8 mouse cellular contexts compared by ENCODE assay signal in genomic region chr2:5941861-5942415, GRCm38 (mm10). TPM values are rescaled to one million over a fixed set of nuclear protein-coding genes. Genes with fewer than 3 reads are reported as not detected.
A peak's percentile ranks its signal among the peaks of the same experiment; 100 is the strongest.
DNase-seq lines count a peak whose midpoint lies in the region; ATAC-seq and TF ChIP-seq lines count a peak whose summit lies in the region.

No protein-coding gene starts in this region.

- no peak for TF ChIP-seq CTCF in lung, adult 2 months (IDR thresholded peaks at IDR 0.05; ENCODE audit: insufficient read depth, low read length)
- no peak for TF ChIP-seq CTCF in olfactory bulb, adult 2 months (IDR thresholded peaks at IDR 0.05; ENCODE audit: insufficient read depth, low read depth, low read length)

- peak overlapping the region; percentile 76 for H3K4me3 ChIP-seq in lung, adult 2 months (replicated peaks; ENCODE audit: extremely low read depth, low read depth, low read length)
- peak overlapping the region; percentile 53 for H3K4me3 ChIP-seq in embryonic facial prominence, embryonic 14.5 days (ENCODE audit: low read depth, low read length)
- H3K4me3 ChIP-seq in olfactory bulb, adult 2 months (ENCODE audit: insufficient read depth, low read depth, low read length), result peak overlapping the region; percentile 72

- H3K27me3 ChIP-seq in embryonic facial prominence, embryonic 14.5 days (replicated peaks; ENCODE audit: control insufficient read depth, insufficient read depth, low read length), result no peaks in the 10 kb centered on the region

- H3K27ac ChIP-seq in embryonic facial prominence, embryonic 14.5 days (replicated peaks; ENCODE audit: low read depth, low read length), result no peak overlapping the region
- H3K27ac ChIP-seq in olfactory bulb, adult 2 months (ENCODE audit: insufficient read depth, low read depth, low read length), result no peak overlapping the region

- intact Hi-C loops in left cerebral cortex, postnatal 14 days (cut with DNase I), result no loop called here

- WGBS in lung, adult 2 months, result 63% methylated on average over 11 of the region's 11 CpGs
- WGBS in embryonic facial prominence, embryonic 14.5 days, result 58% methylated on average over 11 of the region's 11 CpGs
- WGBS in olfactory bulb, adult 2 months, result 58% methylated on average over 11 of the region's 11 CpGs

- H3K9me3 ChIP-seq in embryonic facial prominence, embryonic 14.5 days (ENCODE audit: control insufficient read depth, low read length), result no peaks in the 10 kb centered on the region

- peak overlapping the region; percentile 68 for H3K4me2 ChIP-seq in embryonic facial prominence, embryonic 14.5 days (ENCODE audit: low read depth, low read length)

- no peak for TF ChIP-seq POLR2A in lung, adult 2 months (IDR thresholded peaks at IDR 0.05; ENCODE audit: borderline replicate concordance, extremely low read depth, low read depth, low read length)
- no peak for TF ChIP-seq POLR2A in olfactory bulb, adult 2 months (IDR thresholded peaks at IDR 0.05; ENCODE audit: insufficient read depth, low read depth, low read length)

- no peak for ATAC-seq in embryonic facial prominence, embryonic 14.5 days (ENCODE audit: low read depth)

- no peak for DNase-seq in lung, adult 2 months
- no peak for DNase-seq in lung, postnatal 4 days
- no peak for DNase-seq in embryonic facial prominence, embryonic 14.5 days (ENCODE audit: low spot score)
- DNase-seq in kidney, postnatal 36 days, result peak; percentile 12 to 57
- no peak for DNase-seq in cerebellum, postnatal 4 days (ENCODE audit: low spot score in 2 of 2)
- no peak for DNase-seq in left cerebral cortex, postnatal 14 days (ENCODE audit: low spot score in 2 of 2)
- DNase-seq in ovary, postnatal 10 days (ENCODE audit: low spot score), result no peak

- H3K9ac ChIP-seq in embryonic facial prominence, embryonic 14.5 days (ENCODE audit: low read depth, low read length), result peak overlapping the region; percentile 66

- H3K4me1 ChIP-seq in lung, adult 2 months (ENCODE audit: control insufficient read depth, insufficient read depth, low read length), result no peaks in the 10 kb centered on the region; the same call in 1 of the 2 replicates
- H3K4me1 ChIP-seq in embryonic facial prominence, embryonic 14.5 days (ENCODE audit: control insufficient read depth, insufficient read depth, low read length), result no peaks in the 10 kb centered on the region; the same call in 1 of the 2 replicates
- H3K4me1 ChIP-seq in olfactory bulb, adult 2 months (ENCODE audit: control insufficient read depth, insufficient read depth, low read length), result peaks cover 9% of the 10 kb centered on the region

- H3K36me3 ChIP-seq in embryonic facial prominence, embryonic 14.5 days (ENCODE audit: control insufficient read depth, insufficient read depth, low read length), result no peaks in the 10 kb centered on the region

RNA-seq across cellular contexts. Expression of gene Dhtkd1, which starts 0.7 kb away (rescaled TPM):
- 1.3 and 2.1 TPM in 2 replicates for polyA plus RNA-seq in lung, adult 2 months (2012; rRNA removed)
- polyA plus RNA-seq in embryonic facial prominence, embryonic 14.5 days (2014; fragmentation: Nextera tagmentation; extraction: Ambion mirVana), result 1.9 and 2.2 TPM in 2 replicates
- polyA plus RNA-seq in olfactory bulb, adult 2 months (2012; ENCODE audit: insufficient read depth, insufficient read length, low replicate concordance, missing spikeins), result not detected in 2 replicates
- 1 to 10 TPM; 6.6 to 8.6 TPM for total RNA-seq in left cerebral cortex, postnatal 14 days (2021)

RNA-seq across cellular contexts. Expression of gene Upf2, which starts 9.3 kb away (rescaled TPM):
- polyA plus RNA-seq in lung, adult 2 months (2012; rRNA removed), result 2.3 and 4.5 TPM in 2 replicates
- 9.0 and 10.7 TPM in 2 replicates for polyA plus RNA-seq in embryonic facial prominence, embryonic 14.5 days (2014; fragmentation: Nextera tagmentation; extraction: Ambion mirVana)
- not detected in 2 replicates for polyA plus RNA-seq in olfactory bulb, adult 2 months (2012; ENCODE audit: insufficient read depth, insufficient read length, low replicate concordance, missing spikeins)
- 10 to 100 TPM; 22.4 to 25.0 TPM for total RNA-seq in left cerebral cortex, postnatal 14 days (2021)

RNA-seq across cellular contexts. Expression of gene Sec61a2, which starts 46.7 kb away (rescaled TPM):
- polyA plus RNA-seq in lung, adult 2 months (2012; rRNA removed), result 20.7 and 37.4 TPM in 2 replicates
- polyA plus RNA-seq in embryonic facial prominence, embryonic 14.5 days (2014; fragmentation: Nextera tagmentation; extraction: Ambion mirVana), result 69.4 and 79.2 TPM in 2 replicates
- not detected in 2 replicates for polyA plus RNA-seq in olfactory bulb, adult 2 months (2012; ENCODE audit: insufficient read depth, insufficient read length, low replicate concordance, missing spikeins)
- total RNA-seq in left cerebral cortex, postnatal 14 days (2021), result 100 to 1,000 TPM; 116 to 123 TPM

Comparison
In these comparisons a context has a peak if more than half of its experiments do, and no peak if none do; other contexts are left out.
1. DNase-seq: peak in kidney, postnatal 36 days (2 of 2); none in lung, adult 2 months (single experiment), lung, postnatal 4 days (0 of 2), embryonic facial prominence, embryonic 14.5 days (single experiment), cerebellum, postnatal 4 days (0 of 2), left cerebral cortex, postnatal 14 days (0 of 2) and ovary, postnatal 10 days (single experiment).
2. RNA of gene Sec61a2, which starts 46.7 kb away (polyA plus RNA-seq): 69.4 to 79.2 TPM in embryonic facial prominence, embryonic 14.5 days and 20.7 to 37.4 TPM in lung, adult 2 months; not detected in olfactory bulb, adult 2 months; every median in the first group is over 10 times any median in the second.
3. Peak in every context shown above with its lines, with median percentiles within 50 percentile points of each other: H3K4me3 ChIP-seq.